8 mouse cellular contexts compared by ENCODE assay signal in genomic region chr17:24513609-24514008, GRCm38 (mm10). TPM values are rescaled to one million over a fixed set of nuclear protein-coding genes. Genes with fewer than 3 reads are reported as not detected.
DNase-seq lines count a peak whose midpoint lies in the region; ATAC-seq and TF ChIP-seq lines count a peak whose summit lies in the region.

No protein-coding gene starts in this region.

- H3K9ac ChIP-seq in neural tube, embryonic 11.5 days (ENCODE audit: low read length), result no peak overlapping the region

- H3K4me3 ChIP-seq in left cerebral cortex, adult 2 months, result no peak overlapping the region
- H3K4me3 ChIP-seq in neural tube, embryonic 11.5 days (ENCODE audit: low read depth, low read length), result no peak overlapping the region

- H3K27ac ChIP-seq in left cerebral cortex, adult 2 months, result no peak overlapping the region; the same call in 1 of the 2 replicates
- H3K27ac ChIP-seq in neural tube, embryonic 11.5 days (ENCODE audit: low read depth, low read length), result no peak overlapping the region

- peaks cover 23% of the 10 kb centered on the region for H3K36me3 ChIP-seq in neural tube, embryonic 11.5 days (ENCODE audit: control insufficient read depth, insufficient read depth, low read length)

- H3K4me2 ChIP-seq in neural tube, embryonic 11.5 days (ENCODE audit: low read depth), result no peak overlapping the region

- peak; percentile 65 to 79 for DNase-seq in left cerebral cortex, adult 2 months (ENCODE audit: extremely low spot score in 1 of 2, low spot score in 2 of 2)
- no peak for DNase-seq in left cerebral cortex, adult 11 months (ENCODE audit: low spot score)
- DNase-seq in cerebellum, adult 8-10 months, result peak; percentile 61
- DNase-seq in kidney, adult 18-20 months, result peak; percentile 72
- DNase-seq in liver, result peak; percentile 53
- DNase-seq in neural tube, embryonic 11.5 days (ENCODE audit: low spot score), result peak; percentile 63
- no peak for DNase-seq in spleen, postnatal 14 days (ENCODE audit: low spot score in 2 of 2)

- no peaks in the 10 kb centered on the region for H3K4me1 ChIP-seq in neural tube, embryonic 11.5 days (ENCODE audit: control insufficient read depth, insufficient read depth, low read length)

- peak; percentile 63 for ATAC-seq in granulocyte monocyte progenitor cell, adult 5-6 weeks (replicated peaks; ENCODE audit: poor library complexity, severe bottlenecking)
- ATAC-seq in neural tube, embryonic 11.5 days (ENCODE audit: insufficient read depth, low FRiP score, low TSS enrichment), result no peak

- intact Hi-C loops in left cerebral cortex, adult 2 months (cut with DNase I), result no loop called here

- no peaks in the 10 kb centered on the region for H3K9me3 ChIP-seq in neural tube, embryonic 11.5 days (ENCODE audit: control insufficient read depth, low read length)

- H3K27me3 ChIP-seq in neural tube, embryonic 11.5 days (ENCODE audit: control insufficient read depth, insufficient read depth, low read length), result no peaks in the 10 kb centered on the region

- peak; percentile 84 for TF ChIP-seq CTCF in left cerebral cortex, adult 2 months (IDR thresholded peaks at IDR 0.05)

- WGBS in neural tube, embryonic 11.5 days, result 61% methylated on average over 5 of the region's 5 CpGs

RNA-seq across cellular contexts. Expression of gene Traf7, which starts 14.1 kb away (rescaled TPM):
- total RNA-seq in left cerebral cortex, adult 2 months (2021), result 10 to 100 TPM; 81.3 to 85.3 TPM
- 83.9 and 102 TPM in 2 replicates for total RNA-seq in granulocyte monocyte progenitor cell, adult 5-6 weeks (2014; fragmentation: Nextera tagmentation)
- total RNA-seq in granulocyte monocyte progenitor cell, adult 5-6 weeks (2017), result 61.5 and 104 TPM in 2 replicates
- 81.2 and 88.1 TPM in 2 replicates for polyA plus RNA-seq in neural tube, embryonic 11.5 days (2014; fragmentation: Nextera tagmentation; extraction: Ambion mirVana)

RNA-seq across cellular contexts. Expression of gene Rab26, which starts 20.4 kb away (rescaled TPM):
- 10 to 100 TPM; 53.6 to 54.1 TPM for total RNA-seq in left cerebral cortex, adult 2 months (2021)
- 0.77 TPM in 1 of 2 replicates, not detected in the other for total RNA-seq in granulocyte monocyte progenitor cell, adult 5-6 weeks (2014; fragmentation: Nextera tagmentation)
- total RNA-seq in granulocyte monocyte progenitor cell, adult 5-6 weeks (2017), result 1.1 TPM in 1 of 2 replicates, not detected in the other
- polyA plus RNA-seq in neural tube, embryonic 11.5 days (2014; fragmentation: Nextera tagmentation; extraction: Ambion mirVana), result 1.2 and 1.7 TPM in 2 replicates

RNA-seq across cellular contexts. Expression of gene Caskin1, which starts 25.2 kb away (rescaled TPM):
- 100 to 1,000 TPM; 134 to 144 TPM for total RNA-seq in left cerebral cortex, adult 2 months (2021)
- not detected in 2 replicates for total RNA-seq in granulocyte monocyte progenitor cell, adult 5-6 weeks (2014; fragmentation: Nextera tagmentation)
- total RNA-seq in granulocyte monocyte progenitor cell, adult 5-6 weeks (2017), result not detected in 2 replicates
- polyA plus RNA-seq in neural tube, embryonic 11.5 days (2014; fragmentation: Nextera tagmentation; extraction: Ambion mirVana), result 7.4 and 8.4 TPM in 2 replicates

RNA-seq across cellular contexts. Expression of gene Mlst8, which starts 34.7 kb away (rescaled TPM):
- 10 to 100 TPM; 34.5 to 37.1 TPM for total RNA-seq in left cerebral cortex, adult 2 months (2021)
- 21.2 and 21.6 TPM in 2 replicates for total RNA-seq in granulocyte monocyte progenitor cell, adult 5-6 weeks (2014; fragmentation: Nextera tagmentation)
- total RNA-seq in granulocyte monocyte progenitor cell, adult 5-6 weeks (2017), result 21.8 and 27.8 TPM in 2 replicates
- 26.2 and 29.7 TPM in 2 replicates for polyA plus RNA-seq in neural tube, embryonic 11.5 days (2014; fragmentation: Nextera tagmentation; extraction: Ambion mirVana)

RNA-seq across cellular contexts. Expression of gene Pkd1, which starts 36.0 kb away (rescaled TPM):
- 10 to 100 TPM; 89.1 to 97.5 TPM for total RNA-seq in left cerebral cortex, adult 2 months (2021)
- total RNA-seq in granulocyte monocyte progenitor cell, adult 5-6 weeks (2014; fragmentation: Nextera tagmentation), result 18.9 and 19.0 TPM in 2 replicates
- total RNA-seq in granulocyte monocyte progenitor cell, adult 5-6 weeks (2017), result 5.9 and 9.1 TPM in 2 replicates
- polyA plus RNA-seq in neural tube, embryonic 11.5 days (2014; fragmentation: Nextera tagmentation; extraction: Ambion mirVana), result 20.6 and 29.0 TPM in 2 replicates

Comparison
In these comparisons a context has a peak if more than half of its experiments do, and no peak if none do; other contexts are left out.
1. DNase-seq: peak in left cerebral cortex, adult 2 months (2 of 2), cerebellum, adult 8-10 months (single experiment), kidney, adult 18-20 months (single experiment), liver (single experiment) and neural tube, embryonic 11.5 days (single experiment); none in left cerebral cortex, adult 11 months (single experiment) and spleen, postnatal 14 days (0 of 2).
2. RNA of gene Rab26, which starts 20.4 kb away (total RNA-seq): 53.6 to 54.1 TPM in left cerebral cortex, adult 2 months; 0.77 to 1.1 TPM in granulocyte monocyte progenitor cell, adult 5-6 weeks; every median in the first group is over 10 times any median in the second.
3. RNA of gene Caskin1, which starts 25.2 kb away (total RNA-seq): 134 to 144 TPM in left cerebral cortex, adult 2 months; not detected in granulocyte monocyte progenitor cell, adult 5-6 weeks; every median in the first group is over 100 times any median in the second.